Mouse (Mus musculus) limb, embryonic 14.5 days (tissue): ENCODE measurements around the gene Cela3a. TPM values are rescaled to one million over a fixed set of nuclear protein-coding genes. Genes with fewer than 3 reads are reported as not detected.
A peak's percentile ranks its signal among the peaks of the same experiment; 100 is the strongest.
"Not testable (repeated sequence)": the region's sequence is repeated elsewhere in the genome, so short reads cannot be mapped to it uniquely, and the experiment has no call there.

Source experiments
- ATAC-seq: fragments of 200-750 bp; cut with Nextera tagmentation; 2 replicates; pipeline ENCODE4 v1.8.0; 2017; ENCODE audit warnings: low read depth, moderate number of reproducible peaks, moderate TSS enrichment; ENCODE audit not compliant: low FRiP score
- DNase-seq: peaks from one replicate; pipeline ENCODE4 v3.0.0-alpha.2; 2015; ENCODE audit warnings: low spot score
- H3K27ac ChIP-seq: fragments of 300-500 bp; sonication (generic); replicated peaks from 2 replicates; pipeline ENCODE4 v1.5.1; 2014; ENCODE audit warnings: low read depth, mild to moderate bottlenecking, low read length, moderate library complexity, mixed read lengths
- H3K27me3 ChIP-seq: fragments of 300-500 bp; sonication (generic); 2 replicates; pipeline ENCODE4 v1.6.1; 2014; ENCODE audit warnings: low read length, mixed read lengths; ENCODE audit not compliant: control insufficient read depth, insufficient read depth
- H3K36me3 ChIP-seq: fragments of 300-500 bp; sonication (generic); 2 replicates; pipeline ENCODE4 v1.6.1; 2014; ENCODE audit warnings: mild to moderate bottlenecking, low read length, moderate library complexity, mixed read lengths; ENCODE audit not compliant: control insufficient read depth, insufficient read depth
- H3K4me1 ChIP-seq: fragments of 300-500 bp; sonication (generic); 2 replicates; pipeline ENCODE4 v1.6.1; 2014; ENCODE audit warnings: antibody characterized with exemption, low read length, mixed read lengths; ENCODE audit not compliant: control insufficient read depth, insufficient read depth
- H3K4me2 ChIP-seq: fragments of 300-500 bp; sonication (generic); replicated peaks from 2 replicates; pipeline ENCODE4 v1.6.1; 2014; ENCODE audit warnings: low read depth, mild to moderate bottlenecking, low read length, moderate library complexity; ENCODE audit not compliant: severe bottlenecking
- H3K4me3 ChIP-seq: fragments of 300-500 bp; sonication (generic); replicated peaks from 2 replicates; pipeline ENCODE4 v1.5.1; 2014; ENCODE audit warnings: low read length
- H3K9ac ChIP-seq: fragments of 300-500 bp; sonication (generic); 2 replicates; pipeline ENCODE4 v1.6.1; 2014; ENCODE audit warnings: mild to moderate bottlenecking, low read depth, low read length, moderate library complexity; ENCODE audit not compliant: severe bottlenecking
- H3K9me3 ChIP-seq: fragments of 300-500 bp; sonication (generic); 2 replicates; pipeline ENCODE4 v1.6.1; 2016; ENCODE audit warnings: low read length; ENCODE audit not compliant: control insufficient read depth
- POLR2A ChIP-seq: fragments of 200-500 bp; IDR thresholded peaks from 2 replicates; pipeline ENCODE4 v1.8.0; 2012; ENCODE audit warnings: inconsistent platforms, mild to moderate bottlenecking, moderate library complexity, borderline replicate concordance; ENCODE audit not compliant: insufficient read depth, insufficient read length; ENCODE audit errors: extremely low read depth
- WGBS: fragments of 180-500 bp; shearing (Covaris S2); extraction: QIAGEN DNeasy Blood & Tissue Kit; methylation state at CpG from one replicate; pipeline ENCODE4 v1.1.7; 2014; 5-methylcytosine and 5-hydroxymethylcytosine counted together
- polyA plus RNA-seq, 2 experiments: library from polyadenylated mRNA; depleted of rRNA in 1 of 2; stranded (reverse) in 1 of 2; unstranded in 1 of 2; fragments of >200 nt; fragmentation: Nextera tagmentation in 1 of 2; extraction: Ambion mirVana in 1 of 2; gene quantifications; 2 replicates each; pipeline versions ENCODE4 v1.2.1 to v1.2.3; 2012 to 2014

Gene Cela3a
- polyA plus RNA-seq, 2 experiments: not detected

GRCm38 (mm10) chr4:137436979-137437669, 27.5 kb upstream of the Cela3a start:
- Histone ChIP-seq H3K36me3 (no peaks in the 10 kb centered on the region), H3K4me1 (no peaks in the 10 kb centered on the region), H3K4me2 (no peak overlapping the region), H3K9ac (no peak overlapping the region), H3K9me3 (no peaks in the 10 kb centered on the region), H3K4me3 (no peak overlapping the region), H3K27ac (no peak overlapping the region), H3K27me3 (no peaks in the 10 kb centered on the region)
- no peak for TF ChIP-seq POLR2A
- DNase-seq (no peak), ATAC-seq (no peak)
- WGBS: 88% methylated on average over 7 of the region's 8 CpGs

- not testable (repeated sequence) for H3K36me3 ChIP-seq, H3K27ac ChIP-seq, H3K9ac ChIP-seq, H3K4me2 ChIP-seq, H3K27me3 ChIP-seq, H3K9me3 ChIP-seq, H3K4me3 ChIP-seq, H3K4me1 ChIP-seq, DNase-seq
- ATAC-seq: peak; percentile 47; the same call in 1 of the 2 replicates
- 74% methylated on average over 10 of the region's 10 CpGs for WGBS
Observed at GRCm38 (mm10) chr4:137432700-137433550, 23.3 kb upstream of the Cela3a start.

- 90% methylated on average over 4 of the region's 4 CpGs for WGBS
- Histone ChIP-seq H3K9me3 (no peaks in the 10 kb centered on the region), H3K27ac (no peak within 1 kb of the TSS), H3K4me3 (no peak within 1 kb of the TSS), H3K4me1 (no peaks in the 10 kb centered on the region), H3K27me3 (no peaks in the 10 kb centered on the region), H3K4me2 (no peak within 1 kb of the TSS), H3K36me3 (no peaks in the 10 kb centered on the region), H3K9ac (no peak within 1 kb of the TSS)
- ATAC-seq (no peak), DNase-seq (no peak)
- TF ChIP-seq POLR2A: no peak
Observed at GRCm38 (mm10) chr4:137430502-137430901, 20.9 kb upstream of the Cela3a start, which contains the start of gene Cela3b. Cela3b (minus strand) TSS chr4:137430540.

- no peak overlapping the region for H3K4me3 ChIP-seq
- no peaks in the 10 kb centered on the region for H3K9me3 ChIP-seq
- no peak overlapping the region for H3K9ac ChIP-seq
- TF ChIP-seq POLR2A: no peak
- WGBS: 74% methylated on average over 11 of the region's 11 CpGs
- no peak overlapping the region for H3K27ac ChIP-seq
- H3K4me1 ChIP-seq: no peaks in the 10 kb centered on the region
- DNase-seq (no peak), ATAC-seq (no peak)
- H3K36me3 ChIP-seq: no peaks in the 10 kb centered on the region
- no peak overlapping the region for H3K4me2 ChIP-seq
- no peaks in the 10 kb centered on the region for H3K27me3 ChIP-seq
Observed at GRCm38 (mm10) chr4:137417712-137418564, 8.3 kb upstream of the Cela3a start.

GRCm38 (mm10) chr4:137414936-137415335, 5.3 kb upstream of the Cela3a start:
- Histone ChIP-seq H3K9me3 (no peaks in the 10 kb centered on the region), H3K4me1 (no peaks in the 10 kb centered on the region), H3K27me3 (no peaks in the 10 kb centered on the region), H3K4me3 (no peak overlapping the region), H3K36me3 (no peaks in the 10 kb centered on the region), H3K4me2 (no peak overlapping the region), H3K9ac (no peak overlapping the region), H3K27ac (no peak overlapping the region)
- TF ChIP-seq POLR2A: no peak
- WGBS: 64% methylated on average over 1 of the region's 1 CpGs
- DNase-seq (no peak), ATAC-seq (no peak)

GRCm38 (mm10) chr4:137412185-137412709, 2.7 kb upstream of the Cela3a start:
- H3K27me3 ChIP-seq, H3K4me1 ChIP-seq, H3K9ac ChIP-seq, ATAC-seq, H3K4me3 ChIP-seq, H3K27ac ChIP-seq, H3K9me3 ChIP-seq, DNase-seq, H3K36me3 ChIP-seq, H3K4me2 ChIP-seq: not testable (repeated sequence)
- WGBS: 84% methylated on average over 7 of the region's 7 CpGs
